Mouse (Mus musculus) embryonic stem cell, embryonic (primary cell): ENCODE results near the gene Ccr10.
"Not testable (repeated sequence)": the region's sequence is repeated elsewhere in the genome, so short reads cannot be mapped to it uniquely, and the experiment has no call there.

Source experiments
- CTCF ChIA-PET, 4 experiments: fragments of 300-600 bp in 2 of 4; fragments of 350-600 bp in 2 of 4; sonication (Branson Sonifier 250); formaldehyde crosslinking; loops; one replicate each; lab custom pipeline; 2022; ENCODE audit warnings: inconsistent platforms in 2 of 4; lab: Charles Lee
- POLR2A ChIA-PET, 4 experiments: fragments of 300-600 bp in 2 of 4; fragments of 350-600 bp in 2 of 4; sonication (Branson Sonifier 250); formaldehyde crosslinking; loops; one replicate each; lab custom pipeline; 2022; ENCODE audit warnings: antibody characterized with exemption in 4 of 4, inconsistent platforms in 1 of 4; lab: Charles Lee

Gene Ccr10

GRCm38 (mm10) chr11:101138536-101139181 is 36.6 kb downstream of the Ccr10 start:
- CTCF ChIA-PET: interaction anchor here (0.6 to 1.7 kb wide), 8 partner anchors 11 to 80 kb away, joined by 3 to 8 read pairs (median 3); partner anchors contain the start of genes Naglu (in 1 of the 4) and Plekhh3 (in 1 of the 4)
- POLR2A ChIA-PET: interaction anchor here in 3 of 4 experiments (0.7 to 3.6 kb wide), 8 partner anchors 19 to 327 kb away, joined by 3 to 12 read pairs (median 4); partner anchors contain the start of genes Plekhh3 (in 2 of the 3), Cntnap1 (in 1 of the 3), Retreg3 (in 1 of the 3) and Rnd2 (in 1 of the 3)

GRCm38 (mm10) chr11:101137000-101137399 is 38.2 kb downstream of the Ccr10 start:
- ChIA-PET POLR2A (interaction anchor here in 3 of 4 experiments (0.6 to 3.6 kb wide), 6 partner anchors 17 to 817 kb away, joined by 3 to 12 read pairs (median 5); partner anchors contain the start of genes Retreg3 (in 2 of the 3), Tubg1 (in 2 of the 3), Cntnap1 (in 1 of the 3) and Plekhh3 (in 1 of the 3)), CTCF (interaction anchor here in 1 of 4 experiments (1.2 kb wide), 1 partner anchor 39 kb away, joined by 4 read pairs; no protein-coding TSS in a partner anchor)

GRCm38 (mm10) chr11:101134217-101134865 is 40.9 kb downstream of the Ccr10 start:
- ChIA-PET POLR2A (interaction anchor here in 3 of 4 experiments (0.5 to 1.3 kb wide), 5 partner anchors 14 to 325 kb away, joined by 3 to 5 read pairs (median 3); partner anchors contain the start of genes Retreg3 (in 1 of the 3), Rpl27 (in 1 of the 3) and Tubg1 (in 1 of the 3)), CTCF (interaction anchor here in 2 of 4 experiments (0.6 to 0.8 kb wide), 6 partner anchors 17 to 373 kb away, joined by 3 to 4 read pairs (median 4); partner anchors contain the start of gene Rpl27 (in 1 of the 2))

- ChIA-PET CTCF (interaction anchor here (0.7 to 3.8 kb wide), 9 partner anchors 38 to 68 kb away, joined by 5 to 135 read pairs (median 19); partner anchors contain the start of genes Ccr10 (in 2 of the 4), Plekhh3 (in 2 of the 4), Cntnap1 (in 1 of the 4) and Mlx (in 1 of the 4)), POLR2A (interaction anchor here in 3 of 4 experiments (0.7 to 2.2 kb wide), 5 partner anchors 15 to 495 kb away, joined by 3 to 16 read pairs (median 5); partner anchors contain the start of genes Cntnap1 (in 1 of the 3) and Plekhh3 (in 1 of the 3))
Measured at GRCm38 (mm10) chr11:101133037-101133436, 42.2 kb downstream of the Ccr10 start.

GRCm38 (mm10) chr11:101131701-101132100 is 43.5 kb downstream of the Ccr10 start:
- CTCF ChIA-PET: interaction anchor here (0.5 to 3.8 kb wide), 78 partner anchors 9 to 1969 kb away, joined by 3 to 135 read pairs (median 4); partner anchors contain the start of genes Ccr10 (in 3 of the 4), Plekhh3 (in 3 of the 4), Retreg3 (in 3 of the 4) and Tubg1 (in 3 of the 4)
- POLR2A ChIA-PET: interaction anchor here (0.6 to 2.2 kb wide), 24 partner anchors 9 to 1389 kb away, joined by 3 to 16 read pairs (median 4); partner anchors contain the start of genes Retreg3 (in 3 of the 4), Tubg1 (in 3 of the 4), Ccr10 (in 1 of the 4) and Cntnap1 (in 1 of the 4)

GRCm38 (mm10) chr11:101131187-101131586 is 44.1 kb downstream of the Ccr10 start:
- POLR2A ChIA-PET: interaction anchor here (0.6 to 2.2 kb wide), 19 partner anchors 10 to 1390 kb away, joined by 3 to 16 read pairs (median 4); partner anchors contain the start of genes Retreg3 (in 2 of the 4), Tubg1 (in 2 of the 4), Ccr10 (in 1 of the 4) and Cntnap1 (in 1 of the 4)
- CTCF ChIA-PET: interaction anchor here (0.6 to 3.8 kb wide), 43 partner anchors 10 to 801 kb away, joined by 3 to 135 read pairs (median 4); partner anchors contain the start of genes Ccr10 (in 3 of the 4), Plekhh3 (in 2 of the 4), Retreg3 (in 2 of the 4) and Tubg1 (in 2 of the 4)

GRCm38 (mm10) chr11:101130056-101130756 is 45.0 kb downstream of the Ccr10 start:
- ChIA-PET POLR2A (interaction anchor here in 1 of 4 experiments (0.9 to 1.4 kb wide), 2 partner anchors 9 to 10 kb away, joined by 3 read pairs; partner anchors contain the start of genes Retreg3 and Tubg1), CTCF (interaction anchor here in 2 of 4 experiments (0.7 to 3.8 kb wide), 4 partner anchors 44 to 792 kb away, joined by 3 to 135 read pairs (median 26); partner anchors contain the start of genes Ccr10 (in 2 of the 2), Becn1 (in 1 of the 2), Cntnap1 (in 1 of the 2) and Plekhh3 (in 1 of the 2))

- CTCF ChIA-PET: interaction anchor here (0.6 to 1.3 kb wide), 9 partner anchors 14 to 311 kb away, joined by 3 to 8 read pairs (median 4); partner anchors contain the start of gene Becn1 (in 1 of the 4)
- POLR2A ChIA-PET: interaction anchor here in 3 of 4 experiments (0.6 to 1.6 kb wide), 4 partner anchors 9 to 119 kb away, joined by 4 to 12 read pairs (median 6); partner anchors contain the start of genes Retreg3 (in 1 of the 3) and Tubg1 (in 1 of the 3)
Measured at GRCm38 (mm10) chr11:101128996-101129577, 46.2 kb downstream of the Ccr10 start.

- ChIA-PET POLR2A (interaction anchor here (0.6 to 1.5 kb wide), 7 partner anchors 10 to 425 kb away, joined by 3 to 8 read pairs (median 3); partner anchors contain the start of genes Brca1 (in 1 of the 4), Cntd1 (in 1 of the 4), Coa3 (in 1 of the 4) and Nbr1 (in 1 of the 4)), CTCF (interaction anchor here (0.6 to 1.9 kb wide), 30 partner anchors 8 to 1196 kb away, joined by 3 to 17 read pairs (median 3); partner anchors contain the start of genes Becn1 (in 1 of the 4) and Psmc3ip (in 1 of the 4))
Measured at GRCm38 (mm10) chr11:101127075-101127474, 48.2 kb downstream of the Ccr10 start.

- CTCF ChIA-PET: interaction anchor here in 1 of 4 experiments (1.9 kb wide), 1 partner anchor 52 kb away, joined by 5 read pairs; no protein-coding TSS in a partner anchor
- POLR2A ChIA-PET: not testable (repeated sequence)
Measured at GRCm38 (mm10) chr11:101125008-101125407, 50.2 kb downstream of the Ccr10 start.

GRCm38 (mm10) chr11:101124494-101124893 is 50.7 kb downstream of the Ccr10 start:
- POLR2A ChIA-PET: interaction anchor here in 1 of 4 experiments (1.2 to 1.4 kb wide), 2 partner anchors 24 to 36 kb away, joined by 3 to 4 read pairs; no protein-coding TSS in a partner anchor
- CTCF ChIA-PET: interaction anchor here in 2 of 4 experiments (1.5 to 1.9 kb wide), 2 partner anchors 52 to 56 kb away, joined by 5 to 6 read pairs; no protein-coding TSS in a partner anchor
